Mouse (Mus musculus) intestine, embryonic 16.5 days (tissue): ENCODE data around the gene Pdzrn4. TPM values are rescaled to one million over a fixed set of nuclear protein-coding genes. Genes with fewer than 3 reads are reported as not detected.

Source experiments
- ATAC-seq: fragments of 200-750 bp; cut with Nextera tagmentation; 2 replicates; pipeline ENCODE4 v1.8.0; 2017; ENCODE audit warnings: moderate TSS enrichment, moderate library complexity
- H3K27ac ChIP-seq: fragments of 300-500 bp; sonication (generic); 2 replicates; pipeline ENCODE4 v1.5.1; 2014; ENCODE audit warnings: mild to moderate bottlenecking, low read length
- H3K27me3 ChIP-seq: fragments of 300-500 bp; sonication (generic); replicated peaks from 2 replicates; pipeline ENCODE4 v1.6.1; 2014; ENCODE audit warnings: low read length, control low read depth, mixed read lengths; ENCODE audit not compliant: control insufficient read depth, insufficient read depth
- H3K36me3 ChIP-seq: fragments of 300-500 bp; sonication (generic); 2 replicates; pipeline ENCODE4 v1.6.1; 2014; ENCODE audit warnings: low read length, control low read depth; ENCODE audit not compliant: control insufficient read depth, insufficient read depth
- H3K4me1 ChIP-seq: fragments of 300-500 bp; sonication (generic); 2 replicates; pipeline ENCODE4 v1.6.1; 2014; ENCODE audit warnings: low read length, control low read depth, mixed read lengths; ENCODE audit not compliant: control insufficient read depth, insufficient read depth
- H3K4me2 ChIP-seq: fragments of 300-500 bp; sonication (generic); 2 replicates; pipeline ENCODE4 v1.6.1; 2014; ENCODE audit warnings: low read depth, low read length, control low read depth
- H3K4me3 ChIP-seq: fragments of 300-500 bp; sonication (generic); 2 replicates; pipeline ENCODE4 v1.5.1; 2014; ENCODE audit warnings: mild to moderate bottlenecking, low read length
- H3K9ac ChIP-seq: fragments of 300-500 bp; sonication (generic); 2 replicates; pipeline ENCODE4 v1.6.1; 2014; ENCODE audit warnings: low read depth, low read length
- H3K9me3 ChIP-seq: fragments of 300-500 bp; sonication (generic); 2 replicates; pipeline ENCODE4 v1.6.1; 2016; ENCODE audit warnings: low read length, control low read depth; ENCODE audit not compliant: control insufficient read depth
- WGBS: fragments of 180-500 bp; shearing (Covaris S2); extraction: QIAGEN DNeasy Blood & Tissue Kit; methylation state at CpG from one replicate; pipeline ENCODE4 v1.1.7; 2014; 5-methylcytosine and 5-hydroxymethylcytosine counted together
- polyA plus RNA-seq: library from polyadenylated mRNA; unstranded; fragments of >200 nt; fragmentation: Nextera tagmentation; extraction: Ambion mirVana; gene quantifications from 2 replicates; pipeline ENCODE4 v1.2.1, GENCODE M21; 2015

Pdzrn4 gene
- polyA plus RNA-seq, 1 experiment from 2014 or later = 1.8 TPM

DNA sequence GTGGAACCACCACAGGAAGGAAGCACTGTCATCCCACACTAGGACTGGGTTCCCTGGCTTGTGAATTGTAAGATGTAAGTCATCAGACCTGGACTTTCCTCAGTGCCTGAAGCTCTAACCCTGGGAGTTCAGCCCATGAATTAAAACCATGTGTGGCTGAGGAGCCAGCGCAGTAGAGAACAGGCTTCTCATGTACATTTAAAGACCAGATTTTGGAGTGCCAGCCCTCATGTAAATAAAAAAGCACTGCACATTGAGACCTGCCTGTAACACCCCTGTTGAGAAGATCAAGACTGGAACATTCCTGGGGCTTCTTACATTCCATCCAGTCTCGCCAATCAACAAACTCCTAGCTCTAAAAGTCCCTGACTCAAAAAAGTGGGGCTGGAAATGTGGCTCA, 342.0 kb downstream of the Pdzrn4 start:
- no peaks in the 10 kb centered on the region for H3K4me1 ChIP-seq

GRCm38 (mm10) chr15:92739887-92740286, 343.2 kb downstream of the Pdzrn4 start:
- no peaks in the 10 kb centered on the region for H3K36me3 ChIP-seq
- H3K4me2 ChIP-seq = no peak overlapping the region
- WGBS = 90% methylated on average over 4 of the region's 4 CpGs
- no peak overlapping the region for H3K4me3 ChIP-seq
- H3K27ac ChIP-seq = no peak overlapping the region
- no peak for ATAC-seq
- H3K4me1 ChIP-seq = no peaks in the 10 kb centered on the region
- H3K27me3 ChIP-seq = no peaks in the 10 kb centered on the region
- no peaks in the 10 kb centered on the region for H3K9me3 ChIP-seq
- H3K9ac ChIP-seq = no peak overlapping the region

More for the DNA sequence above, 342.0 kb downstream of the Pdzrn4 start:
- H3K4me3 ChIP-seq = no peak overlapping the region
- no peak overlapping the region for H3K4me2 ChIP-seq
- no peak overlapping the region for H3K9ac ChIP-seq
- H3K27me3 ChIP-seq = no peaks in the 10 kb centered on the region
- 68% methylated on average over 2 of the region's 2 CpGs for WGBS
- no peaks in the 10 kb centered on the region for H3K9me3 ChIP-seq
- H3K27ac ChIP-seq = no peak overlapping the region
- no peaks in the 10 kb centered on the region for H3K36me3 ChIP-seq
- ATAC-seq = no peak

DNA sequence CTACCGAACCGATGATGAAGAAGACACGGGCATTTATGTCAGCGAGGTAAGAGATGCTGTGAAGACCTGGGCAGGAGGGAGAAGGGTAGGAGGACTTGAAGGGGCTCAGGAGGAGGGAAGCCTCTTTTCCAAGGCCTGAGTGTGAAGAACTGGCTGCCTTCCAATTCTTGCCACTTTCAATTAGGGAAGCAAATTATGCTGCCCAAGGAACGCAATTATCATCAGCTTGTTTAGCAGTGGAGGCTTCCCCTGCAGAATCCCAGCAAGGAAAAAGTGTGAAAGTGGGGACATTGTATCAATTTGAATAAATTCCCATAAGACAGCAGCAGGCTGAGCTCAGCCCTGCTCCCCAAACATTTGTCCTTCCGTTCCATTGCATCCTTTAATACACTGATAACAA, 346.9 kb downstream of the Pdzrn4 start:
- no peak for ATAC-seq
- no peaks in the 10 kb centered on the region for H3K36me3 ChIP-seq
- H3K27ac ChIP-seq = no peak overlapping the region
- no peak overlapping the region for H3K9ac ChIP-seq
- WGBS = 75% methylated on average over 6 of the region's 6 CpGs
- no peak overlapping the region for H3K4me3 ChIP-seq
- H3K27me3 ChIP-seq = no peaks in the 10 kb centered on the region
- no peaks in the 10 kb centered on the region for H3K9me3 ChIP-seq
- no peaks in the 10 kb centered on the region for H3K4me1 ChIP-seq
- H3K4me2 ChIP-seq = no peak overlapping the region

DNA sequence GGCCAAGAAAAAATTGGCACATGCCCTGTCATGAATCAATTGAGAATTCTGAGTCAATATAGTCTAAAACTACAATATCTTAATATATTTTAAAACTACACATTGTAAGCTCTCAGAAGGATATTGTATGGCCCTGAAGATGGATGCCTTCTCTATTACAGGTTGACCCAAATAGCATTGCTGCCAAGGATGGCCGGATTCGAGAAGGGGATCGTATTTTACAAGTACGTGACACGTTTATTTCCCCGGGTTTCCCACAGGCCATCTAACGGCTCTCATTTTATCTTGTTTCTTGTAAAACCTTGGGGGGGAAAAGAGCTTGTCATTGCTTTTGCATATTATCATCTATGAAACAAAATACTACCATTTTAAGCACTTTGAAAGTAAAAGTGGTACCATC, 349.4 kb downstream of the Pdzrn4 start:
- ATAC-seq = no peak
- no peaks in the 10 kb centered on the region for H3K27me3 ChIP-seq
- no peak overlapping the region for H3K27ac ChIP-seq
- no peak overlapping the region for H3K4me3 ChIP-seq
- H3K36me3 ChIP-seq = no peaks in the 10 kb centered on the region
- WGBS = 54% methylated on average over 7 of the region's 7 CpGs
- H3K9ac ChIP-seq = no peak overlapping the region
- H3K4me2 ChIP-seq = no peak overlapping the region
- no peaks in the 10 kb centered on the region for H3K4me1 ChIP-seq
- no peaks in the 10 kb centered on the region for H3K9me3 ChIP-seq

GRCm38 (mm10) chr15:92752167-92752566, 355.5 kb downstream of the Pdzrn4 start:
- Histone ChIP-seq H3K36me3 (no peaks in the 10 kb centered on the region), H3K4me2 (no peak overlapping the region), H3K9me3 (no peaks in the 10 kb centered on the region), H3K27ac (no peak overlapping the region), H3K27me3 (no peaks in the 10 kb centered on the region), H3K4me1 (no peaks in the 10 kb centered on the region), H3K9ac (no peak overlapping the region), H3K4me3 (no peak overlapping the region)
- WGBS = 63% methylated on average over 17 of the region's 17 CpGs
- no peak for ATAC-seq

- Histone ChIP-seq H3K4me1 (no peaks in the 10 kb centered on the region), H3K27ac (no peak overlapping the region)
- WGBS = 88% methylated on average over 13 of the region's 13 CpGs
These were observed 355.9 kb downstream of the Pdzrn4 start for GRCm38 (mm10) chr15:92752578-92752977.

GRCm38 (mm10) chr15:92757085-92757903, 360.6 kb downstream of the Pdzrn4 start:
- WGBS = 67% methylated on average over 17 of the region's 17 CpGs
- no peaks in the 10 kb centered on the region for H3K27me3 ChIP-seq
- H3K4me3 ChIP-seq = no peak overlapping the region
- no peak overlapping the region for H3K9ac ChIP-seq
- H3K36me3 ChIP-seq = no peaks in the 10 kb centered on the region
- H3K27ac ChIP-seq = no peak overlapping the region
- H3K4me1 ChIP-seq = no peaks in the 10 kb centered on the region
- no peak for ATAC-seq
- H3K4me2 ChIP-seq = no peak overlapping the region
- no peaks in the 10 kb centered on the region for H3K9me3 ChIP-seq

More at GRCm38 (mm10) chr15:92752578-92752977, 355.9 kb downstream of the Pdzrn4 start:
- Histone ChIP-seq H3K27me3 (no peaks in the 10 kb centered on the region), H3K9ac (no peak overlapping the region), H3K4me2 (no peak overlapping the region), H3K4me3 (no peak overlapping the region), H3K36me3 (no peaks in the 10 kb centered on the region), H3K9me3 (no peaks in the 10 kb centered on the region)
- ATAC-seq = no peak

DNA sequence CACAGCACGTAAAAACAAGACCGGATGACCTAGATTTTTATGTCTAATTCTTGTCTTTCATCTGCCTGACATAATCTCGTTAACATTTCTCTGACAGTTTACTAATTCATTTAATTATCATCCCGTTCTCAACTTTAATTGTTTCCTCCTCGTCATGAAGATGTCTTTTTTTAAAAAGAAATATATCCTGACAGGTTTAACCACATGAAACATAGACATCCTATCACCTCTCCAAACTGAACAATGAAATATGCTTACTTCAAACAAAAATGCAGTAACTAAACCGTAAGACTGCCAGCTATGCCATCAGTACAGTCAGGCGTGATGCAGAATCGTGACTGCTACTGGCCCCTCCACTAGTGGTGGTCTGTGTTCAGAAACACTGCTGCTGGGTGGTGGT, 362.3 kb downstream of the Pdzrn4 start:
- H3K9me3 ChIP-seq = no peaks in the 10 kb centered on the region
- H3K27ac ChIP-seq = no peak overlapping the region
- H3K27me3 ChIP-seq = no peaks in the 10 kb centered on the region
- no peak for ATAC-seq
- WGBS = 80% methylated on average over 8 of the region's 8 CpGs
- H3K4me2 ChIP-seq = no peak overlapping the region
- no peak overlapping the region for H3K4me3 ChIP-seq
- H3K36me3 ChIP-seq = no peaks in the 10 kb centered on the region
- H3K4me1 ChIP-seq = no peaks in the 10 kb centered on the region
- no peak overlapping the region for H3K9ac ChIP-seq

DNA sequence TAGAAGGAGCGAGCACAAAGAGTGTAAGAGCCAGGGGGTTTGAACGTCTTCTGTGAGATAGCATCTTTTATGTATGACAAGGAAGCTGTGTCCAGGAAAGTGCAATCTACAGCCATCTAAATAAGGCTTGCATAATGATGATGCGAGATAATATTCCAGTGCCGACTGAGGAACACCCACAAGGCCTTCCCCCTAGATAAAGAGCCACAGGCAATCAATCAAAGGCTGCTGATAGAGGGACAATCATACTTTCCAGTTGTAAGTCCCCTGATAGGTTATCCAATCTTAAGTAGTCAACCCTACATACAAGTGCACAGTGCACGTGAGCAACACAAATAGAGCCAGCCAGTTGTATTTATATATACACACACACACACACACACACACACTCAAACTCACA, 366.6 kb downstream of the Pdzrn4 start:
- Histone ChIP-seq H3K4me2 (no peak overlapping the region), H3K27me3 (no peaks in the 10 kb centered on the region), H3K27ac (no peak overlapping the region), H3K4me1 (no peaks in the 10 kb centered on the region), H3K9ac (no peak overlapping the region), H3K4me3 (no peak overlapping the region), H3K9me3 (no peaks in the 10 kb centered on the region), H3K36me3 (no peaks in the 10 kb centered on the region)
- WGBS = 69% methylated on average over 5 of the region's 5 CpGs
- peak; percentile 67 for ATAC-seq

DNA sequence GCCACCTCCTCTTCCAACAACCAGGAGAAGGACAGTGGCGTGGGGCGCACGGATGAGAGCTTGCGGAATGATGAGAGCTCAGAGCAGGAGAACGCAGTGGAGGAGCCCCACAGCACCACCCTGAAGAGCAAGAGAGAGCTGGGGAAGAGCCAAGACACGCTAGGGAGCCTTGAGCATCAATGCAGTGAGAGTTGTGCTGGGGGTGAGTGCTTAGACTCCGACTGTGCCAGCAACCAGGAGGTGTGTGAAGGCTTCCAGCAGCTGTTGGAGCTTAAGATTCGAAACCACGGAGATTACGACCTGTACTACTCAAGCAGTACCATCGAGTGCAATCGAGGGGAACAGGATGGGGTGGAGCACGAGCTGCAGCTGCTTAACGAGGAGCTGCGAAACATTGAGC, 372.9 kb downstream of the Pdzrn4 start:
- no peak overlapping the region for H3K4me2 ChIP-seq
- no peaks in the 10 kb centered on the region for H3K9me3 ChIP-seq
- H3K4me3 ChIP-seq = no peak overlapping the region
- ATAC-seq = no peak
- H3K4me1 ChIP-seq = no peaks in the 10 kb centered on the region
- H3K9ac ChIP-seq = no peak overlapping the region
- H3K36me3 ChIP-seq = no peaks in the 10 kb centered on the region
- no peak overlapping the region for H3K27ac ChIP-seq
- H3K27me3 ChIP-seq = no peaks in the 10 kb centered on the region
- WGBS = 85% methylated on average over 15 of the region's 15 CpGs
